Mouse (Mus musculus) liver, adult 2 months (tissue): ENCODE data around the gene Gm20479. TPM values are rescaled to one million over a fixed set of nuclear protein-coding genes. Genes with fewer than 3 reads are reported as not detected.
A peak's percentile ranks its signal among the peaks of the same experiment; 100 is the strongest.

Experiments
- DNase-seq: peaks from one replicate; pipeline ENCODE4 v3.0.0-alpha.2; 2011; ENCODE audit warnings: low read depth, low spot score; ENCODE audit errors: extremely low read depth
- H3K27ac ChIP-seq: fragments of 200-500 bp; replicated peaks from 2 replicates; pipeline ENCODE4 v1.5.1; 2012; ENCODE audit warnings: low read depth, mild to moderate bottlenecking, control low read depth, inconsistent platforms, low read length; ENCODE audit not compliant: insufficient read depth
- H3K27me3 ChIP-seq: fragments of 200-500 bp; 2 replicates; pipeline ENCODE4 v1.6.1; 2012; ENCODE audit warnings: mild to moderate bottlenecking, moderate library complexity, low read length, inconsistent platforms; ENCODE audit not compliant: control insufficient read depth, insufficient read depth
- H3K36me3 ChIP-seq: fragments of 200-500 bp; 2 replicates; pipeline ENCODE4 v1.6.1; 2012; ENCODE audit warnings: low read length, inconsistent platforms; ENCODE audit not compliant: control insufficient read depth, insufficient read depth
- H3K4me1 ChIP-seq: fragments of 200-500 bp; 2 replicates; pipeline ENCODE4 v1.6.1; 2011; ENCODE audit warnings: low read length; ENCODE audit not compliant: control insufficient read depth, insufficient read depth
- H3K4me3 ChIP-seq: fragments of 200-500 bp; 2 replicates; pipeline ENCODE4 v1.5.1; 2011; ENCODE audit warnings: low read depth, mild to moderate bottlenecking, control low read depth, low read length, moderate library complexity; ENCODE audit not compliant: insufficient read depth
- H3K79me2 ChIP-seq: fragments of 200-500 bp; 2 replicates; pipeline ENCODE4 v1.6.1; 2012; ENCODE audit warnings: inconsistent platforms, mild to moderate bottlenecking, low read length, moderate library complexity; ENCODE audit not compliant: control insufficient read depth, insufficient read depth
- H3K9ac ChIP-seq: fragments of 200-500 bp; 2 replicates; pipeline ENCODE4 v1.6.1; 2012; ENCODE audit warnings: low read depth, mild to moderate bottlenecking, control low read depth, inconsistent platforms, low read length
- CTCF ChIP-seq: fragments of 200-500 bp; IDR thresholded peaks from 2 replicates; pipeline ENCODE4 v1.5.1; 2011; ENCODE audit warnings: low read depth, low read length, control low read depth
- POLR2A ChIP-seq: fragments of 200-500 bp; IDR thresholded peaks from 2 replicates; pipeline ENCODE4 v1.6.1; 2011; ENCODE audit warnings: low read length, control low read depth; ENCODE audit not compliant: insufficient read depth; ENCODE audit errors: extremely low read depth
- WGBS: fragments of 180-500 bp; shearing (Covaris S2); methylation state at CpG from one replicate; pipeline ENCODE4 v1.1.7; 2018; 5-methylcytosine and 5-hydroxymethylcytosine counted together
- polyA plus RNA-seq: library from polyadenylated mRNA; depleted of rRNA; stranded (reverse); fragments of >200 nt; gene quantifications from 2 replicates; pipeline ENCODE4 v1.2.3, GENCODE M21; 2012
- total RNA-seq: library from RNA; depleted of rRNA; stranded (reverse); fragments of >200 nt; gene quantifications from 2 replicates; pipeline ENCODE4 v1.2.3, GENCODE M21; 2014

Gm20479 gene
- total and polyA plus RNA-seq, 2 experiments = not detected

DNA sequence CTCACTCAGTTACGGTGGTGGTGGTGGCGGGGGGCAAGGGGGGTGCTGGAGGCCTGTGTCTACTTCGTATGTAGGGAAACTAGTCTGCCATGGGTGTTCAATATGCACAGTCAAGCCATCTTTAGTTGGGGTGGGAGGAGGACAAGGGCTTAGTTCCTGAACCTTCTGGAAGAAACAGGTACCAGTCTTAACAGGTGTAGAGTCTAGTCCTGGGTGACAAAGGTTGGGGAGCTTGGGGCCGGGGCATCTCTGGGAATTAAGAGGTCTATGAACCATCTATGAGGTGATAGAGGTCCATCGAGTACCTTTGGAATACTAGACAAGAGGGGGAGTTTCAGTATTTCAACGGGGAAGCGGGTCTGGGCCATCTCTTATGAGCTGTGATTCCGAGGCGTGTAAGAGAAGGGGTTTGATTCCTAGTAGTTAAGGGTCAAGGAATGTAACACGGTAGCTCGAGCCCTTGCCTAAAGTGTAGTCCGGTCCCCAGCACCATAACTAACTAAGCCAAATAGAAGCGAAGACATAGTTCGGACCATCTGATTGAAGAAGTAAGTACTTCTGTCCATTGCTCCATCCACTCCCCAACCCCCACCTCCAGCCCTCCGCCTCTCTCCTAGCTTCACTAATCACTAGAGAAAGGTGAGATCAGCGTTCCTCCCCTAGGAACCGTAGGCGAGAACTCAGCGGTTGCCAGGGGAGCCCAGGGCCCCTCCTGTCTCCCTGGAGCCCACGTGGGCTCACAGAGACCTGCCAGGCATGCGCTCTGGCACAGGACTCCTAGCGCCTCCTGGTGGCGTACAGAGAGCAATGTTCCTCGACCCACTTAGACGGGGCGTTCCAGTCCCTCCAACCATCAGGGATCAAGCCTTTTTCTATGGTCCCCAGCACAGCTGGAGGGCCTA, 40.1 kb upstream of the Gm20479 start:
- H3K4me3 ChIP-seq = no peak overlapping the region
- no peak overlapping the region for H3K27ac ChIP-seq
- no peaks in the 10 kb centered on the region for H3K36me3 ChIP-seq
- no peaks in the 10 kb centered on the region for H3K79me2 ChIP-seq
- H3K9ac ChIP-seq = no peak overlapping the region
- peak; percentile 2 for DNase-seq
- H3K4me1 ChIP-seq = no peaks in the 10 kb centered on the region
- TF ChIP-seq POLR2A (no peak), CTCF (peak; percentile 77)
- peaks cover 16% of the 10 kb centered on the region for H3K27me3 ChIP-seq
- WGBS = 22% methylated on average over 26 of the region's 26 CpGs

GRCm38 (mm10) chr7:27396184-27397047, 39.2 kb upstream of the Gm20479 start:
- Histone ChIP-seq H3K27ac (no peak overlapping the region), H3K4me1 (no peaks in the 10 kb centered on the region), H3K79me2 (no peaks in the 10 kb centered on the region), H3K4me3 (no peak overlapping the region), H3K36me3 (no peaks in the 10 kb centered on the region), H3K9ac (no peak overlapping the region), H3K27me3 (peaks cover 16% of the 10 kb centered on the region)
- 3% methylated on average over 37 of the region's 68 CpGs for WGBS
- DNase-seq = no peak
- TF ChIP-seq POLR2A (no peak), CTCF (no peak)

DNA sequence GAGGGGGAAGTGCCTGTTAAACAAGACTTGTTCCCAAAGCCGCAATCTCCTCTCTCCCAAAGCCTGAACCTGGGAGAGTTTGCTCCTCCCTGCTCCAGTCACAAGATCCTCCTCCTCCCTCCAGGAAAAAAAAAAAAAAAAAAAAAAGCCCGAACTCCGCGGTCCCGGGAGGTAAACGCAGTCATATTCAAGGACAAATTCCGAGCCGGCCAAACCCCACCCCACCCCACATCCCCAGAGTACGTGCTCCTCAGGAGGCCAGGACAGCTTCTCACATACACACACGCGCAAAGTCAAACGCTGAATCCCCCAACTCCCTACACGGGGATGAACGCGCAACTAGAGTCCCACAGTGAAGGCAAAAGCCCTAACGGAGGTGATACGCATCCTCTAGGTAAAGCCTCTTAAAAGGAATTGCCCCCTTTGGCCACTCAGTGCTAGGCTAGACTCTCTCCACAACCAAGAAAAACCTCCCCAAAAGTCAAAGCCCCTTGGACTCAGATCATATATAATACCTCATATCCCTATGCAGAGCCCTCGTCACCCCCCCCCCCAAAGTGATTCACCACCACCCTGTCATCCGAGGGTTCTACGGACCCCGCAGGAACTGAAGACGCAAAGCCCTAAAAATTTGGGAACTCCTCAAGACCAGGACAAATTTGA, 38.4 kb upstream of the Gm20479 start:
- Histone ChIP-seq H3K27me3 (peaks cover 16% of the 10 kb centered on the region), H3K4me3 (no peak overlapping the region), H3K36me3 (no peaks in the 10 kb centered on the region), H3K9ac (no peak overlapping the region), H3K4me1 (no peaks in the 10 kb centered on the region), H3K79me2 (no peaks in the 10 kb centered on the region), H3K27ac (no peak overlapping the region)
- no peak for DNase-seq
- TF ChIP-seq POLR2A = no peak
- 5% methylated on average over 22 of the region's 22 CpGs for WGBS

GRCm38 (mm10) chr7:27391416-27391815, 34.2 kb upstream of the Gm20479 start:
- TF ChIP-seq POLR2A (no peak), CTCF (no peak)
- 46% methylated on average over 16 of the region's 16 CpGs for WGBS
- Histone ChIP-seq H3K9ac (no peak overlapping the region), H3K36me3 (no peaks in the 10 kb centered on the region), H3K4me3 (no peak overlapping the region), H3K27me3 (peaks cover 9% of the 10 kb centered on the region), H3K27ac (no peak overlapping the region), H3K4me1 (no peaks in the 10 kb centered on the region), H3K79me2 (no peaks in the 10 kb centered on the region)
- DNase-seq = no peak

DNA sequence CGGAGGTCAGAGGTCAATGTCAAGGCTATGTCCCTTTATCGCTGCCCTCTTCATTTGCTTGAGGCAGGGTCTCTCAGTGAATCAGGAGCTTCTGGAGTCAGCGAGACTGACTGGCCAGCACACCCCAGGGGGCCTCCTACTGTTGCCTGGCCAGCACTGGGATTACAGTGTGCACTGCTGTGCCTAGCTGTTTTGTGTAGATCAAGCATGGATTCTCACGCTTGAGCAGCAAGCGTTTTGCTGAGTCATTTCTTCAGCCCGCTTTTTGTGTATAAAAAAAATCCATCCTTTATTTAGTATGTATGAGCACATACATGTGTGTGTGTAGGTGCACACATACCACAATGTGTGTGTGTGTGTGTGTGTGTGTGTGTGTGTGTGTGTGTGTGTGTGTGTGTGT, 32.0 kb upstream of the Gm20479 start:
- DNase-seq = no peak
- Histone ChIP-seq H3K36me3 (no peaks in the 10 kb centered on the region), H3K79me2 (no peaks in the 10 kb centered on the region), H3K4me3 (no peak overlapping the region), H3K27ac (no peak overlapping the region), H3K4me1 (no peaks in the 10 kb centered on the region), H3K9ac (no peak overlapping the region), H3K27me3 (peaks cover 4% of the 10 kb centered on the region; the same call in 1 of the 2 replicates)
- 70% methylated on average over 6 of the region's 6 CpGs for WGBS
- TF ChIP-seq CTCF (no peak), POLR2A (no peak)
